Mouse (Mus musculus): ENCODE data around the gene Adad1. TPM values are rescaled to one million over a fixed set of nuclear protein-coding genes. Genes with fewer than 3 reads are reported as not detected.

The Adad1 gene
- total RNA-seq, 2 experiments from 2014 or later: not detected

DNA sequence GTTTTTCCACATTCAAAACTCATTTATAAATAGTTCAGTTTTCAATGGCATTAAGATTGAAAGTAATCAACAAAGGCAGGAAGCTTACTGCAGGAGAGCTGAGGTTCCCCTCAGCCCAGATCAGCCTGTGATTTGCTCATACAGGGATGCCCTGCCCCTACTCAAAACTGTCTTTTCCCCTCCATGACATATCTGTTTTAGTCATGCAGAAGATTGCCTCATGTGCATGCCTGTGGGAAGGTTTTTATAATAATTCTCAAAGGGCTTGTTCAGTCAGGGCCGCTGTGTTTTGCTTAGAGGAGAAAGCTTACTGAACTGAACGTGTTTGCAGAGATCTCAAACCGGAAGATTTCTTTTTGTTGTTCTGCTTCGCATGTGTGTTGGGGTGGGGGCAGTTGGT is 97.8 kb downstream of the Adad1 start:
- ATAC-seq (ENCODE audit: poor library complexity, severe bottlenecking): no peak

DNA sequence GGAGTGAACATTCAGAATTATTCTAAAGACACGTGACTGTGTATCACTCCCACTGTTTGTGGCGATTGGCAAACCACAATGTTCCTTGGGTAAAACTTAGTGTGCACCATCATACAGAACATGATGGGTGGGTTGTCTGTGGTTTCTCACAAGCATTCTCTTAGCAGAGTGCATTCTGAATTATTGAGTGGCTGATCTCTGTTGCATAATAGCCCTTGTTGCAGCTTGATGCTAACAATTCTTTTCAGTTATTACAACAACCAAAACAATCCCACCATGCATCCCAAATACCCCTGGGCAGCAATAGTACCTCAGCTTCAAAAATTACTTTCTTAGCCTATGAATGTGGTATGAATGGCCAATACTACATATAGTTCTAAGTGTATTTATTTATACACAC is 106.0 kb downstream of the Adad1 start:
- ATAC-seq (ENCODE audit: poor library complexity, severe bottlenecking): no peak

Other genes with a start within 250 kb of the Adad1 start
- gene 4932438A13Rik, start 200.4 kb upstream of the Adad1 start, total RNA-seq (2015): 63.4 and 87.8 TPM in 2 replicates
- 35.7 and 50.4 TPM in 2 replicates for gene 4932438A13Rik, start 200.4 kb upstream of the Adad1 start, total RNA-seq (2017)
- 0.18 and 0.89 TPM in 2 replicates for gene Il2, start 62.4 kb downstream of the Adad1 start, total RNA-seq (2015)
- gene Il2, start 62.4 kb downstream of the Adad1 start, total RNA-seq (2017): not detected in 2 replicates
- gene Il21, start 169.1 kb downstream of the Adad1 start, total RNA-seq (2015): not detected in 2 replicates
- not detected in 2 replicates for gene Il21, start 169.1 kb downstream of the Adad1 start, total RNA-seq (2017)
- 0.29 and 3.0 TPM in 2 replicates for gene Bbs12, start 249.0 kb downstream of the Adad1 start, total RNA-seq (2015)
- gene Bbs12, start 249.0 kb downstream of the Adad1 start, total RNA-seq (2017): 0.69 and 1.5 TPM in 2 replicates
- 0.31 and 1.3 TPM in 2 replicates for gene Cetn4, start 249.2 kb downstream of the Adad1 start, total RNA-seq (2015)
- gene Cetn4, start 249.2 kb downstream of the Adad1 start, total RNA-seq (2017): 0.45 and 2.2 TPM in 2 replicates